Mouse (Mus musculus): ENCODE results near the gene Dnajc11. TPM values are rescaled to one million over a fixed set of nuclear protein-coding genes. Genes with fewer than 3 reads are reported as not detected.

Gene Dnajc11
- polyA plus RNA-seq, 1 experiment from 2014 or later = 45.5 TPM

DNA sequence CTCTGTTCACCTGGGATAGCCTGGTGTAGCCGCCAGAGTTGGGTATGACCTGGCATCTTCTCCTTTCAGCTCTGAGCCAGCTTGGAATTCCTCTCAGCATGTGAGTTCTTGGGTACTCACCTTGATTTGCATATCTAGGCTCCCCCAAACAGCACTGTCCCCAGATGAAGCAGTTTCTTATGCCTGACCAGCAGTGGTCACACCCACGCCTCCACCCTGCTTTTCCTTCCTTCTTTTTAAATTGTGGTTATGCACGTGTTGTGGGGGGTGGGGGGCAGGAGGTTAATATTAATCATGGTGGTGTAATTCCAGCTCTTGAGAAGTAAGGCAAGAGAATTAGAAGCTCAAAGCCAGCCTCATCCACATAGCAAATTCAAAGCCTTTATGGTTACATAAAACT lies 29.3 kb downstream of the Dnajc11 start:
- Histone ChIP-seq H3K36me3 (replicated peaks) (peaks cover 81% of the 10 kb centered on the region), H3K27me3 (no peaks in the 10 kb centered on the region), H3K4me3 (replicated peaks) (0 out of 2 replicates have a peak overlapping the region, but pooled peaks have one; percentile 5), H3K4me1 (replicated peaks) (peaks cover 62% of the 10 kb centered on the region), H3K9me3 (replicated peaks) (no peaks in the 10 kb centered on the region), H3K9ac (peak overlapping the region; percentile 50), H3K4me2 (peak overlapping the region; percentile 48), H3K27ac (replicated peaks) (peak overlapping the region; percentile 98)
- WGBS (ENCODE audit: insufficient replicate concordance) = 14% methylated on average over 3 of the region's 3 CpGs
- ATAC-seq (ENCODE audit: insufficient read depth) = peak; percentile 32

DNA sequence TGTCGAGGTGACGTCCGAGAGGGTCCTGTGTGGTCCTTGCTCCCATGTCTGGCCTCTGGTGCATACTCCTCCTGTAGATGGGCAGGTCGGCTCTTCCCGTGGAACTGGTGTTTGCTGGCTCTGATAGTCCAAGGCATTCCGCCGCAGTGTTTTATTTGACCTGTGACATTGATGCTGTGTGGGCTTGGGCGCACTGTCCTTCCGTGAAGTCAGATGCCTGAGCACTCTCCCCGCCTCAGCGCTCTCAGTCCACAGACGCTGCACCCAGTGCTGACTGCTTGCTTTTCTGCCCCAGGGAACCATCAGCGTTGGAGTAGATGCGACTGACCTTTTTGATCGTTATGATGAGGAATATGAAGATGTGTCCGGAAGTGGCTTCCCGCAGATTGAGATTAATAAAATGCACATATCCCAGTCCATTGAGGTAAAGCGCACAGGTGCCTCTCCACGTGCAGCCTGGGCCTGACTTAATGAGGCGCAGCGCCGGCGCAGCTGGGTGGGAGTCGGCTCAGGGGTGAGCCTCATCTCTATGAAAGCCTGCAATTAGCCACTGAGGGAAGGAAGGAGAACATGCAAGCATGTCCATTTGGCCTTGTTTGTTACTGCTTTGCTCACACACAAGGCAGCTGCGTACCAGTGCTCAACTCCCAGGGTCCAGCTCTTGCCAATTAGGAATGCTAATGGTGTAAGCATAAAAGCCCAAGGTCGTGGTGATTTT lies 34.9 kb downstream of the Dnajc11 start:
- peaks cover 80% of the 10 kb centered on the region for H3K36me3 ChIP-seq (replicated peaks)
- H3K4me3 ChIP-seq (replicated peaks) = no peak overlapping the region
- 92% methylated on average over 26 of the region's 26 CpGs for WGBS (ENCODE audit: insufficient replicate concordance)
- no peak overlapping the region for H3K4me2 ChIP-seq
- peaks cover 26% of the 10 kb centered on the region for H3K4me1 ChIP-seq (replicated peaks)
- no peak for ATAC-seq (ENCODE audit: insufficient read depth)
- 0 out of 2 replicates have a peak overlapping the region, but pooled peaks have one; percentile 38 for H3K27ac ChIP-seq (replicated peaks)
- H3K9me3 ChIP-seq (replicated peaks) = no peaks in the 10 kb centered on the region
- no peaks in the 10 kb centered on the region for H3K27me3 ChIP-seq
- no peak overlapping the region for H3K9ac ChIP-seq

DNA sequence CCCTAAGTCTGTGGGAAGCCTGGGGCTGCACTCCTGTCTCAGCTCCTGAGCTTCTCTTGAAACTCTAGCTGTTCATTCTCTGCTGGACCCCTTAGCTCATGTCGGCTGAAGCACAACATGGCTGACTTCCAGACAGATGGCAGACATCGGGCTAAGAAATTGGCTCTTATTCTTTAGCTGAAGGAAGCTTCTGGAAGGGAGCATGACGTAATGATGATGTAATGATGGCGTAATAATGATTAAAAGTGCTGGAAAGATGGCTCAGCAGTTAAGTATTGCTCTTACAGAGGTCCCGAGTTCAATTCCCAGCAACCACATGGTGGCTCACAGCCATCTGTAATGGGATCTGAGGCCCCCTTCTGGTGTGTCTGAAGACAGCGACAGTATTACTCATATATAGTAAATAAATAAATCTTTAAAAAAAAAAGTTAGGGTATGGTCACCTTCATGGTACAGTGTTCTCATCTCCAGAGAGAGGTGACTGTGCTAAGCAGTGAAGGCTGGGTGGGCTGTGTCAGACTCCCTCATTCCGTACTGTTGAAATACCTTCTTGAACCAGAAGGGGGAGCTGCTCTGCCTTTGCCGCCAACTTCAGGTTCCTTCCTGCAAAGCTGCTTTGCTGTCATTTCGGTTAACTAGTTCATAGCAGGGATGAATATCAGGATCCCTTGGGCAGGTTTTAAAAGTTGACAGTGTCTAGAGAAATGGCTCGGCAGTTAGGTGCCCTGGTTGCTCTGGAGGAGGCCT lies 38.9 kb downstream of the Dnajc11 start:
- H3K9me3 ChIP-seq (replicated peaks) = no peaks in the 10 kb centered on the region
- peak overlapping the region; percentile 54 for H3K27ac ChIP-seq (replicated peaks)
- H3K4me1 ChIP-seq (replicated peaks) = peaks cover 19% of the 10 kb centered on the region
- H3K27me3 ChIP-seq = no peaks in the 10 kb centered on the region
- WGBS (ENCODE audit: insufficient replicate concordance) = 71% methylated on average over 10 of the region's 10 CpGs
- 0 out of 2 replicates have a peak overlapping the region, but pooled peaks have one; percentile 25 for H3K9ac ChIP-seq
- H3K4me3 ChIP-seq (replicated peaks) = no peak overlapping the region
- no peak overlapping the region for H3K4me2 ChIP-seq
- no peak for ATAC-seq (ENCODE audit: insufficient read depth)
- peaks cover 89% of the 10 kb centered on the region for H3K36me3 ChIP-seq (replicated peaks)

DNA sequence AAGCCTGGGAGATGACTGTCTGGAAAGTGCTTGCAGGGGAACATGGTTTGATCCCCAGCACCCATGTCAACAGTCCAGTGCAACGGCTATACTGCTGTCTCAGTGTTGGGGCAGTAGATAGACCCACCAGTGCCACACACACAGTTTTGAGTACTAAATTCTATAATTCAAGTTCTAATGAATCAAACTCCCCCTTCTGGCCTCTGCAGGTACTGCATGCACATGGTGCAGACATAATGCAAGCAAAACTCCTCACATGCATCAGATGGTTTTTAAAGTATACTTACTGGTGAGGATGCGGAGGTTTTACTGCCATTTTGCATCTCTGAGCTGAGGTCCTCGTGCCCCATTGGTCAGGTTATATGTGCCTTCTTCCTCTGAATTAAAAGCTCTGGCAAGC lies 42.0 kb downstream of the Dnajc11 start:
- no peak overlapping the region for H3K4me2 ChIP-seq
- H3K4me3 ChIP-seq (replicated peaks) = no peak overlapping the region
- ATAC-seq (ENCODE audit: insufficient read depth) = no peak
- H3K9ac ChIP-seq = no peak overlapping the region
- no peaks in the 10 kb centered on the region for H3K9me3 ChIP-seq (replicated peaks)
- H3K4me1 ChIP-seq (replicated peaks) = peaks cover 24% of the 10 kb centered on the region
- H3K36me3 ChIP-seq (replicated peaks) = peaks cover 92% of the 10 kb centered on the region
- no peaks in the 10 kb centered on the region for H3K27me3 ChIP-seq
- H3K27ac ChIP-seq (replicated peaks) = no peak overlapping the region
- 78% methylated on average over 3 of the region's 3 CpGs for WGBS (ENCODE audit: insufficient replicate concordance)

DNA sequence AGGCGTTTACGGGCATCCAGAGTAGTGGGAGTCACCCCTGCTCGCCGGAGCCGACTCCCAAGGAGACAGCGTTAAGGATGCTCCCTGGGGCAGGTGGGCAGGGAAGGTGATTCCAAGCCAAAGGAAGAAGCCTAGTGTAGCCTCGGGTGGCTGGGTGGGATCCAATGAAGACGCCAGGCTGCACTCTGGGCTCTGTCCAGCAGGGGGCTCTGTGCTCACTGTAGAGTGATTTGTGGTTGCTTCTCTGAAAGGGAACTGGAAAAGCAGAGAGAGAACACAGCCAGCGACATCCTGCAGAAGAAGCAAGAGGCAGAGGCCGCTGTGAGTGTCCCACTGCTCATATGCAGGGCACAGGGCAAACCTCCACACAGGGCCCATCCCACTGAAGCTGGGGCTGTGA lies 44.3 kb downstream of the Dnajc11 start:
- ATAC-seq (ENCODE audit: insufficient read depth) = 0 out of 2 replicates have a peak, but pooled peaks have one; percentile 1
- H3K27me3 ChIP-seq = no peaks in the 10 kb centered on the region
- 40% methylated on average over 10 of the region's 10 CpGs for WGBS (ENCODE audit: insufficient replicate concordance)
- peaks cover 13% of the 10 kb centered on the region for H3K4me1 ChIP-seq (replicated peaks)
- no peaks in the 10 kb centered on the region for H3K9me3 ChIP-seq (replicated peaks)
- peaks cover 89% of the 10 kb centered on the region for H3K36me3 ChIP-seq (replicated peaks)
- H3K4me3 ChIP-seq (replicated peaks) = no peak overlapping the region
- H3K9ac ChIP-seq = no peak overlapping the region
- H3K27ac ChIP-seq (replicated peaks) = peak overlapping the region; percentile 29; the same call in 1 of the 2 replicates
- no peak overlapping the region for H3K4me2 ChIP-seq

DNA sequence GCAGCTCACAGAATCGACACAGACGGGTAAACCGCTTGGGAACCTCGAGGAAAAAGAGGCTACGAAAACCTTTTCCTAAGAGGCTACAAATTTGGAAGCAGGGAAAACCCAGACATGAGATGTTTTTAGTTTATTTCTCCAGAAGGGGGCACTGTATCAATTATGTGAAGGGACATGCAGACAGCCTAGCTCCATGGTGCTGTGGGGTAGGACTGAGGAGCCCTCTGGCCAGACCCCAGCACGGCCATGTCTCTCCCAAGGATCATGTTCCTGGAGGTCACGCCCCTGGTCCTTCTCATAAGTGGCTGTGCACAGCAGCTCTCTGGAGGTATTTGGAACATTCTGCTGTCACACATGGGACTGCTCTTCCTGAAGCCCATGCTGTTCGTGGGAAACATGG lies 47.2 kb downstream of the Dnajc11 start:
- WGBS (ENCODE audit: insufficient replicate concordance) = 81% methylated on average over 8 of the region's 8 CpGs
- peaks cover 59% of the 10 kb centered on the region for H3K36me3 ChIP-seq (replicated peaks)
- no peak overlapping the region for H3K27ac ChIP-seq (replicated peaks)
- no peak overlapping the region for H3K4me3 ChIP-seq (replicated peaks)
- H3K27me3 ChIP-seq = no peaks in the 10 kb centered on the region
- no peak overlapping the region for H3K4me2 ChIP-seq
- no peak overlapping the region for H3K9ac ChIP-seq
- no peak for ATAC-seq (ENCODE audit: insufficient read depth)
- H3K4me1 ChIP-seq (replicated peaks) = peaks cover 25% of the 10 kb centered on the region
- H3K9me3 ChIP-seq (replicated peaks) = no peaks in the 10 kb centered on the region

DNA sequence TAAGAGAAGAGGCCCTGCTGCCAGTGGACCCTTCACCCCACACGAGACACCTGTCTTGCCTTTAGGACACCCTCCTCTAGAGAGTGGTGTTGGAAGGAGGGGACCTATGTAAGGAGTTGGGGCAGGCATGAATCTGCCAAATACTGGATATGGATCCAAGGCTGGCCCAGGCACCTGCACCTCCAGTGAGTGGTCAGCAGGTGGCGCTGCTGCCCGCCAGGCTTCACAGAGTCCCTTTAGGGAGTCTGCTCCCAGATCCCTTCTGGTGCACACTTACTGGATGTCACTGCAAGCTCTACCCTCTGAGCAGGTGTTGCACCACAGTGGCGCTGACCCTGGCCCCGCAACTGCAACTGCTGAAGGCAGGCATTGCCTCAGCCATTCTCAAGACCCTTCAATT lies 47.9 kb downstream of the Dnajc11 start:
- peaks cover 53% of the 10 kb centered on the region for H3K36me3 ChIP-seq (replicated peaks)
- peaks cover 4% of the 10 kb centered on the region; the same call in 1 of the 2 replicates for H3K27me3 ChIP-seq
- no peak overlapping the region for H3K4me3 ChIP-seq (replicated peaks)
- no peak overlapping the region for H3K9ac ChIP-seq
- peaks cover 28% of the 10 kb centered on the region for H3K4me1 ChIP-seq (replicated peaks)
- H3K4me2 ChIP-seq = no peak overlapping the region
- no peaks in the 10 kb centered on the region for H3K9me3 ChIP-seq (replicated peaks)
- peak; percentile 59 for ATAC-seq (ENCODE audit: insufficient read depth)
- WGBS (ENCODE audit: insufficient replicate concordance) = 16% methylated on average over 5 of the region's 5 CpGs
- H3K27ac ChIP-seq (replicated peaks) = no peak overlapping the region

DNA sequence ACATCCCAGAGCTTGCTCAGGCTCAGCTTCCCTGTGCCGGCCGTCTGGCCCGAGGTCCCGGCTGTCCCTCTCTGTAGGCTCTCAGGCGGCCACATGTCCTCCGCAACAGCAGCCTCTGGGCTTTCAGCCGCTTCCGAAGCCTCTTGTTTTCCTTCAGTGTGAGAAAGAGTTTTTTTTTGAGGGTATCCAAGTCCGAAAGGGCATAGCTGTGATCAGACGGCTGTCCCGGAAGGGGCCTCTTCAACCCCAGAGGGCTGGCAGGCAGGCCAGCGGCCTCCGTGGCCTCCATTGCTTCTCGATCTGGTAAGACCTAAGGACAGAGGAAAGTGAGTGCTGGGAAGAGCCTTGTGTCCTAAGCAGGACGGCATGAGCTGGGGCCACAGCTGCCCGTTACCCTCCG lies 49.6 kb downstream of the Dnajc11 start:
- Histone ChIP-seq H3K4me2 (0 out of 2 replicates have a peak overlapping the region, but pooled peaks have one; percentile 0), H3K4me3 (replicated peaks) (no peak overlapping the region), H3K27me3 (peaks cover 4% of the 10 kb centered on the region; the same call in 1 of the 2 replicates), H3K9ac (no peak overlapping the region), H3K9me3 (replicated peaks) (no peaks in the 10 kb centered on the region), H3K4me1 (replicated peaks) (peaks cover 38% of the 10 kb centered on the region), H3K36me3 (replicated peaks) (peaks cover 37% of the 10 kb centered on the region), H3K27ac (replicated peaks) (no peak overlapping the region)
- 52% methylated on average over 17 of the region's 17 CpGs for WGBS (ENCODE audit: insufficient replicate concordance)
- ATAC-seq (ENCODE audit: insufficient read depth) = no peak

DNA sequence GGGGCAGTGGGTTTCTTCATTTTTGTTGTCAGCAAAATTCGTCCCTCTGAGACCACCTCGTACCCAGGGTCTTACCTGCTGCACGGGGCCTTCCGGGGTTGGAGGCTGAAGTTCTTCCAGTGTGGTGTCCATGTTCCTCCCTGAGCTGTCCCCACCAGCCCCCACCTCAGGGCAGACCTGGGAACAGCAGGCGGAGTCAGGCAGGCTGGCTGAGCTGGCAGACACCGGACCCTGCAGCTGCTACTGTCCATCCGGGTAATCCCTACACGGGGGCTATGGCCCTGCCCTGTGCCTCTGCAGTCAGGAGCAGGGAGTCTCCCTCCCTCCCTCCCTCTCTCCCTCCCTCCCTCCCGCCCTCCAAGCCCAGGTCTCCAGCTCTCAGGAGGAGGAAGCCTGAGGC lies 50.1 kb downstream of the Dnajc11 start:
- H3K27ac ChIP-seq (replicated peaks) = no peak overlapping the region
- H3K4me2 ChIP-seq = no peak overlapping the region
- no peak for ATAC-seq (ENCODE audit: insufficient read depth)
- peaks cover 32% of the 10 kb centered on the region for H3K36me3 ChIP-seq (replicated peaks)
- no peaks in the 10 kb centered on the region for H3K9me3 ChIP-seq (replicated peaks)
- H3K4me3 ChIP-seq (replicated peaks) = no peak overlapping the region
- peaks cover 42% of the 10 kb centered on the region for H3K4me1 ChIP-seq (replicated peaks)
- peaks cover 4% of the 10 kb centered on the region; the same call in 1 of the 2 replicates for H3K27me3 ChIP-seq
- WGBS (ENCODE audit: insufficient replicate concordance) = 53% methylated on average over 9 of the region's 9 CpGs
- no peak overlapping the region for H3K9ac ChIP-seq

DNA sequence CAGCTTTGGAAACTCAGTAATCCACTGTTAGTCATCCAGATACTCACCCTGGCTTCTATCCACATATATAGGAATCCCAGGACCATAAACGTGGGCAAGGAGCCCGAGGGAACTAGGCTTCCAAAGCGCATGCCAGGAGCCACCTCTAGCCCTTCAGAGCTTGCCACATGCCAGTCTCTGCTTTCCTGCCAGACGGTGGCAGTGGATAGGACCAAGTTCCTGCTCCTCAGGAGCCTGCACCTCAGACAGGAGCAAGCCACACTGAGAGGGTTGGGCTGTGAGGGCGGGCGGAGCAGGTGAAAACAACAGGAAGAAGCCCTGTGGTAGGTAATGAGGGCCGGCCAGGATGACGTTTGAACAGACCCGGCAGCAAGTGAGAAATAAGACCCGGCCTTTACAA lies 52.4 kb downstream of the Dnajc11 start:
- Histone ChIP-seq H3K36me3 (replicated peaks) (peaks cover 20% of the 10 kb centered on the region), H3K9ac (no peak overlapping the region), H3K27ac (replicated peaks) (no peak overlapping the region), H3K4me1 (replicated peaks) (peaks cover 54% of the 10 kb centered on the region), H3K9me3 (replicated peaks) (no peaks in the 10 kb centered on the region), H3K4me2 (no peak overlapping the region), H3K27me3 (peaks cover 4% of the 10 kb centered on the region; the same call in 1 of the 2 replicates), H3K4me3 (replicated peaks) (no peak overlapping the region)
- no peak for ATAC-seq (ENCODE audit: insufficient read depth)
- WGBS (ENCODE audit: insufficient replicate concordance) = 53% methylated on average over 10 of the region's 10 CpGs

DNA sequence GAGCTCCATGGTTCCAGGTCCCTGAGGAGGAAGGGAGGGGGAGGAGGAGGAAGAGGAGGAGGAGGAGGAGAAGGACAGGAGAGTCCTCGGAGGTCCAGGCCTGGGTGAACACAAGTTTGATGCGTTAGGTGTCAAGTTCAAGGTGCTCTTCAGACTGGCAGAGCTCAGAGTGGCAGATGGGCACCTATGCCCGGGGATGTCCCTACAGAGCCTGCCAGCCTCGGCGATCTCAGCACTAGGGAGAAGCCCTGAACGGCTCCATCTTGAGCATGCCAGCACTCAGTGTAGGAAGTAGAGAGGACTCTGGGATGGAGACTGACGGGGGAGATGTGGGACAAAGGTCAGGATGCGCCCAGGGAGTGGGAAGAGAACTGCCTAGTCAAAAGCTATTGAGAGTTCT lies 53.2 kb downstream of the Dnajc11 start:
- Histone ChIP-seq H3K36me3 (replicated peaks) (peaks cover 23% of the 10 kb centered on the region), H3K27ac (replicated peaks) (no peak overlapping the region), H3K4me3 (replicated peaks) (no peak overlapping the region), H3K4me1 (replicated peaks) (peaks cover 52% of the 10 kb centered on the region), H3K4me2 (no peak overlapping the region), H3K9me3 (replicated peaks) (no peaks in the 10 kb centered on the region), H3K9ac (no peak overlapping the region), H3K27me3 (peaks cover 4% of the 10 kb centered on the region; the same call in 1 of the 2 replicates)
- ATAC-seq (ENCODE audit: insufficient read depth) = no peak
- WGBS (ENCODE audit: insufficient replicate concordance) = 71% methylated on average over 8 of the region's 8 CpGs

Data from liver, embryonic 15.5 days (tissue).